In the genomic region with DNA sequence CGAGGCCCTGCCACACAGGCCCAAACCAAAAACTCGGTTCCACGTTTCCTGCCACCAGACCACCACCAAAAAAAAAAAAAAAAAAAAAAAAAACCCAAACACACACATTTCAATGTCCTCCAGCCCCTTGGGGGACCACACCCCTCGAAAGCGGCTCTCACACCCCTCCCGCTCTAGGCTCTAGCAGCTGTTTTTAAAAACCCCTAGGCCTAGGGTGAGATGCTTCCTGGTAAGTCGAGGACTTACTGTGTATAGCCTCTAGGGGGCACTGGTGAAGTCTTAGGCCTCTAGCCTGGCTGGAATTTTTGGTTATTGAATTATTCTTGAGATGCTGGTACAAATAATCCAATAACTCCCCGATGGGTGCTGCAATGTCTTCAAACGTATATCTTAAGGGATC, we compare ENCODE assay signal across 1 mouse cellular context.
TF ChIP-seq lines count a peak whose summit lies in the region.

No protein-coding gene starts in this region.

TF ChIP-seq in CH12.LX, 34 proteins besides CTCF, POLR2A, EP300 and RAD21:
- TF ChIP-seq ETS1 (conservative IDR thresholded peaks at IDR 0.05; ENCODE audit: low read depth, low read length) = no peak
- TF ChIP-seq ELF1 (IDR thresholded peaks at IDR 0.05; ENCODE audit: low read depth, low read length) = peak; percentile 47; the same call in 1 of the 2 replicates
